Mouse (Mus musculus) testis, adult 2 months (tissue): ENCODE measurements around the gene Atp5mpl.

Source experiments
- CTCF ChIP-seq: fragments of 200-500 bp; IDR thresholded peaks from 2 replicates; pipeline ENCODE4 v1.5.1; 2012; ENCODE audit warnings: low read depth, mild to moderate bottlenecking, inconsistent platforms, low read length, moderate library complexity; ENCODE audit not compliant: control insufficient read depth, insufficient read depth, insufficient replicate concordance
- POLR2A ChIP-seq: fragments of 200-500 bp; IDR thresholded peaks from 2 replicates; pipeline ENCODE4 v1.6.1; 2012; ENCODE audit warnings: low read depth, mild to moderate bottlenecking, inconsistent platforms, low read length, moderate library complexity; ENCODE audit not compliant: control insufficient read depth

- no peak for TF ChIP-seq CTCF
- no peak for TF ChIP-seq POLR2A
Measured at GRCm38 (mm10) chr12:111914031-111914430, 52.7 kb downstream of the Atp5mpl start.
